Mouse (Mus musculus) heart, adult 18-20 months (tissue): ENCODE measurements at regions not wholly inside any gene's neighbourhood (a gene's known extent, or its start where the extent isn't known, plus 50 kb on each side); places are given as distances from the start of the nearest gene placed in this dataset.
A peak's percentile ranks its signal among the peaks of the same experiment; 100 is the strongest.

Experiments used
- DNase-seq, 2 experiments: peaks; one replicate each; pipeline ENCODE4 v3.0.0; 2021 to 2022; ENCODE audit warnings: mixed read lengths in 1 of 2

GRCm38 (mm10) chr3:34465040-34465831, 185.0 kb upstream of the Sox2 start:
- no peak for DNase-seq

DNA sequence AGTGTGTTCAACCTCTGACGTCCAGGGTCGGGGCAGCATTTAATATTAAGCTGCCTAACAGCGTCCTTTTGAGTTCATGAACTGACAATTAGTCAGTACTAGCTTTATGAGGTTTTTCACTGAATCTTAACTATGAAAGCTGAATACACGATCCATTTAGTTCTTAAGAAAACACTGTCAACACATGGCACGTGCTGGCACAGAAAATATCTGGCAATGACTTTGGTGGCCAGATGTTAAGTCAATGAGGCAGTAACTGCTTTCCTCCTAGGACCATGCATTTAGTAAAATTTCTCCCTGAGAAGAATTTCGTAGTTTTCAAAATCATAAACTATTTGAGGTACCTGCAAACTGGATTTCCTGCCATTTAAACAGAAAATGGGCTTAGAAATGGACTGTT, 191.4 kb upstream of the Sox2 start:
- no peak for DNase-seq

GRCm38 (mm10) chr3:34457821-34458220, 192.4 kb upstream of the Sox2 start:
- no peak for DNase-seq

GRCm38 (mm10) chr3:34456488-34457433, 193.4 kb upstream of the Sox2 start:
- peak; percentile 7 to 9 for DNase-seq

GRCm38 (mm10) chr3:34454026-34454624, 196.1 kb upstream of the Sox2 start:
- DNase-seq, result no peak

GRCm38 (mm10) chr3:34445354-34445753, 204.9 kb upstream of the Sox2 start:
- no peak for DNase-seq

GRCm38 (mm10) chr3:34444802-34445201, 205.4 kb upstream of the Sox2 start:
- no peak for DNase-seq

- no peak for DNase-seq
Observed at GRCm38 (mm10) chr3:34443731-34444628, 206.2 kb upstream of the Sox2 start.

GRCm38 (mm10) chr3:34443307-34443706, 206.9 kb upstream of the Sox2 start:
- no peak for DNase-seq

DNA sequence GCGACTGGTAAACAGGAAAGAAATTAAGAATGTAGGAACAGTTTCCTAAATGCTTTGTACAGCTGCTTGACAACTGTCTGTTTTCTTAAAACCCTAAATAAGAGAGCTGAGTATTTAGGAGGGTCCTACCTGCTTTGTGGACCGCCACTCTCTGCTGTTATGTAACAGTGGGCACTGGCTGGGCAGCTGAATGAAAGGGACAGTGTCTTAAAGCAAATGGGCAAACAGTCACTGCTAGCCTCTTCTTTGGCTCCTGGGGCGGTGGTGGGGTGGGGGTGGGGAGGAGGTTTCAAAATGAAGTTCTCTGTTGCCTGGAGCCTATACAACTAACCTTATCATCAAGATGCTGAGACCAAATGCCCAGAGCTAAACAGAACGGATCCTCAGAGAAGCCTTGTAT, 208.4 kb upstream of the Sox2 start:
- no peak for DNase-seq

- DNase-seq, result no peak
Observed at GRCm38 (mm10) chr3:34441266-34441665, 208.9 kb upstream of the Sox2 start.

- DNase-seq, result no peak
Observed at GRCm38 (mm10) chr3:34434901-34435300, 215.3 kb upstream of the Sox2 start.

GRCm38 (mm10) chr3:34427967-34428366, 222.2 kb upstream of the Sox2 start:
- DNase-seq, result no peak

DNA sequence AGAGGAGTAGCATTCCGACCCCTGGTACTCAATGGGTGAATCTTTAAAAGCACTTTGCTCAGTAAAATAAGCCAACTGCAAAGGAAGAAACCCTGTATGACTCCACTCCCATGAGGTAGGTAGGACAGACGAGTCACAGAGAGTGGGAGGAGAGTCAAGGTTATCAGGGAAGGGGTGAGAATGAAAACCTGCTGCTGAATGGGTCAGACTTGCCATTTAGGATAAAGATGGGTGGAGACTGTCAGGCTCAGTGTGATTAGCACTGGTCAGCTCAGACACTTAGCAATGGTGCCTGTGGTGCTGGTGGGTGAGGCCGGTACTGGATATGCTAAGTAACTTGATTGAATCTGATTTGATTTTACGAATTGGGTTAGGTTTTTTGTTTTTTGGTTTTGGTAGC, 222.7 kb upstream of the Sox2 start:
- DNase-seq, result no peak

DNA sequence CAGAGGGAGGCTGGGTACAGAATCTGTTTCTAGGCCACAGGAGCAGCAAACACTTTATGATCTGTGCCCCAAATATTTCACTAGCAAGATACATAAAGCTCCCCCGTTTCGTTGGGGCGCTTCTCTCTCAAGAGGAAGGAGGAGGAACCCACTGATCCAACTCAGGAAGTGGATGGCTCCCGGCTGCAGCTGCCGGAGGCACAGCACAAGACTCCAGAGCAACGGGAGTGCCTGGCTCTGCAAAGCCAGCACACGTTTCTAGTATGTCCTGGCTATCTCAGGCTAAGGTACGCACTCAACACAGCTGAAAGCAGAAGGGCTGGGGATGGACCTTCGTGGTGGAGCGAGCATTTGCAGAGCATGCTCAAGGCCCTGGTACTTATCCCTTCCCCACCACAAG, 223.2 kb upstream of the Sox2 start:
- DNase-seq, result no peak

DNA sequence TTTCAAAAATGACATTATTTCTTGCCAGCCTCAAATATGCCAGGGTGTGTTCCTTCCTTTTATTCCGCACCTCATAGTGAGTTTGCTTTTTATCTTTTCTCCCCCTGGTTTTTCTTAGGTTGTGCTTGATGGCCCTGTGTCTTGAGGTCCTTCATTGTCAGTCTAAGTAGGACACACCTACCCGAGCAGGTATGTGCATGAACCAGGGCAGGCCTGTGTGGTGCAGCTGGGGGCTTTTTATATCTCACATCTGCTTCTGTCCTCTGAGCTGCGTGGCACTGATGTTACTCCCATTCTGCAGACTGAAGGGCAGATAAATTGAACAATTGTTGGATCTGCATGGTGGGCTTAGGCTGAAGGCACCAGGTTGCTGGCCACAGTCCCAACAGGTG, 238.3 kb upstream of the Sox2 start:
- no peak for DNase-seq

- DNase-seq, result no peak
Observed at GRCm38 (mm10) chr3:34411142-34411914, 238.9 kb upstream of the Sox2 start.

DNA sequence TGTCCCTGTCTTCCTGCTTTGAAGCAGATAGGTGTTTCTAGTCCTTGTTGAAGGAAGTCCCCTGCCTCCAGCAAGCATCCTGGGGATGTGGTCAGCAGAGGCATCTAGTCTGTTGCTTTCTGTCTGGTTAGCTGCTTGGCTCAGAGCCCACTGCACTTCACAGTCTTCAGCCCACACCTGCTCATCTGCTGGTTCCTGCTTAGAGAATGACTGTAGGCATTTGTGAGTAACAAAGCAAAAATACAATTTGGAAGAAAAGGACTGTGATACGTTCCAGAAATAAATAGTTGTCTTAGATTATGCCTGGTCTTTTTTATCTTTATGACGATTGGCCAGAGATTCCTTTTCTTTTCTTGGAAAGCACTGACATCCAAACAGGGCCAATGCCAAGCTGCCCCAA, 246.6 kb upstream of the Sox2 start:
- DNase-seq, result no peak

GRCm38 (mm10) chr3:34391275-34391674, 258.9 kb upstream of the Sox2 start:
- no peak for DNase-seq

DNA sequence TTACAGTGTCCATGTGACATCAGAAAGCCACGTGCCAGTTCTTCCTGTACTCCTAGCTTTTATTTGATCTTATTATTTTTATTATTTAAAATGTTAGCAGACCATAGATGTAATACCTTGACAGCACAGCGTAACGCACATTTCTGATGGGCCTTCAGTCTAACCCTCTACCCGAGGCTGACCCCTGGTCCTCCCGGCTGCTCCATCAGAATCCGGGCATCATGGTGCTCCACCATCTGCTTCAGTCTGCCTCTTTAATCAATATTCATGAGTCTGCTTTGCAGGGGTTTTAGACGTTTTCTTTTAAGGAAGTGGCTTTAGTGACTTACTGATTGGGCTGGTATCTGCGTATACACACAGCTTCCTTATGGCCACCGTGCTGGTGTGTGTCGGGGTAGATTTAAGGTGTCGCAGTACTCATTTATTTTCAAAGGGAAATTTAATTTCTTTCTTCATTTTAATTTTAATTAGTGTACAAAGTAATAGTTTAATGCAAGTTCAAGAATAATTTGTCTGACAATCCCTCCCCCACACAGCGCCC, 265.2 kb upstream of the Sox2 start:
- no peak for DNase-seq

GRCm38 (mm10) chr3:34377913-34378312, 272.3 kb upstream of the Sox2 start:
- DNase-seq, result no peak
